Comparison of ENCODE assay signal across 8 mouse cellular contexts in genomic region chr1:143941465-143941864, GRCm38 (mm10).
A peak's percentile ranks its signal among the peaks of the same experiment; 100 is the strongest.
DNase-seq lines count a peak whose midpoint lies in the region; ATAC-seq lines count a peak whose summit lies in the region.

No protein-coding gene starts in this region.

- H3K36me3 ChIP-seq in embryonic facial prominence, embryonic 13.5 days, result no peaks in the 10 kb centered on the region
- H3K36me3 ChIP-seq in embryonic facial prominence, embryonic 10.5 days (replicated peaks), result no peaks in the 10 kb centered on the region
- no peaks in the 10 kb centered on the region for H3K36me3 ChIP-seq in kidney, embryonic 15.5 days
- no peaks in the 10 kb centered on the region for H3K36me3 ChIP-seq in midbrain, embryonic 16.5 days (ENCODE audit: control insufficient read depth, insufficient read depth, low read length)

- WGBS in embryonic facial prominence, embryonic 13.5 days, result 68% methylated on average over 5 of the region's 5 CpGs
- WGBS in embryonic facial prominence, embryonic 10.5 days, result 82% methylated on average over 5 of the region's 5 CpGs
- WGBS in kidney, embryonic 15.5 days, result 61% methylated on average over 5 of the region's 5 CpGs
- WGBS in midbrain, embryonic 16.5 days, result 57% methylated on average over 5 of the region's 5 CpGs

- H3K4me2 ChIP-seq in embryonic facial prominence, embryonic 13.5 days, result no peak overlapping the region
- H3K4me2 ChIP-seq in kidney, embryonic 15.5 days, result no peak overlapping the region
- H3K4me2 ChIP-seq in midbrain, embryonic 16.5 days (ENCODE audit: low read length), result no peak overlapping the region

- peaks cover 4% of the 10 kb centered on the region; the same call in 1 of the 2 replicates for H3K4me1 ChIP-seq in embryonic facial prominence, embryonic 13.5 days
- no peaks in the 10 kb centered on the region for H3K4me1 ChIP-seq in embryonic facial prominence, embryonic 10.5 days
- no peaks in the 10 kb centered on the region for H3K4me1 ChIP-seq in kidney, embryonic 15.5 days
- H3K4me1 ChIP-seq in midbrain, embryonic 16.5 days (ENCODE audit: control insufficient read depth, insufficient read depth, low read length), result peaks cover 8% of the 10 kb centered on the region

- no peak overlapping the region for H3K9ac ChIP-seq in embryonic facial prominence, embryonic 13.5 days
- no peak overlapping the region for H3K9ac ChIP-seq in kidney, embryonic 15.5 days
- no peak overlapping the region for H3K9ac ChIP-seq in midbrain, embryonic 16.5 days (ENCODE audit: low read depth, low read length)

- ATAC-seq in embryonic facial prominence, embryonic 13.5 days (ENCODE audit: insufficient number of reproducible peaks, insufficient read depth, low FRiP score, low TSS enrichment, low read depth), result 0 out of 2 replicates have a peak, but pooled peaks have one; percentile 75
- ATAC-seq in kidney, embryonic 15.5 days (replicated peaks; ENCODE audit: low FRiP score), result 0 out of 2 replicates have a peak, but pooled peaks have one; percentile 70
- peak; percentile 15; the same call in 1 of the 2 replicates for ATAC-seq in midbrain, embryonic 16.5 days

- H3K9me3 ChIP-seq in embryonic facial prominence, embryonic 13.5 days, result no peaks in the 10 kb centered on the region
- H3K9me3 ChIP-seq in embryonic facial prominence, embryonic 10.5 days, result no peaks in the 10 kb centered on the region
- no peaks in the 10 kb centered on the region for H3K9me3 ChIP-seq in kidney, embryonic 15.5 days (replicated peaks)
- no peaks in the 10 kb centered on the region for H3K9me3 ChIP-seq in midbrain, embryonic 16.5 days (replicated peaks; ENCODE audit: control insufficient read depth, low read length, poor library complexity, severe bottlenecking)

- H3K27me3 ChIP-seq in embryonic facial prominence, embryonic 13.5 days, result no peaks in the 10 kb centered on the region
- H3K27me3 ChIP-seq in embryonic facial prominence, embryonic 10.5 days (replicated peaks; ENCODE audit: low read depth, poor library complexity, severe bottlenecking), result no peaks in the 10 kb centered on the region
- H3K27me3 ChIP-seq in kidney, embryonic 15.5 days, result no peaks in the 10 kb centered on the region
- no peaks in the 10 kb centered on the region for H3K27me3 ChIP-seq in midbrain, embryonic 16.5 days (ENCODE audit: control insufficient read depth, insufficient read depth, low read depth, low read length)

- H3K27ac ChIP-seq in embryonic facial prominence, embryonic 13.5 days, result no peak overlapping the region
- H3K27ac ChIP-seq in embryonic facial prominence, embryonic 10.5 days (replicated peaks), result no peak overlapping the region
- no peak overlapping the region for H3K27ac ChIP-seq in kidney, embryonic 15.5 days
- no peak overlapping the region for H3K27ac ChIP-seq in midbrain, embryonic 16.5 days (ENCODE audit: low read length)

- H3K4me3 ChIP-seq in embryonic facial prominence, embryonic 13.5 days, result no peak overlapping the region
- no peak overlapping the region for H3K4me3 ChIP-seq in embryonic facial prominence, embryonic 10.5 days
- H3K4me3 ChIP-seq in kidney, embryonic 15.5 days (replicated peaks), result no peak overlapping the region
- H3K4me3 ChIP-seq in midbrain, embryonic 16.5 days (ENCODE audit: low read depth, low read length), result no peak overlapping the region

- DNase-seq in embryonic facial prominence, embryonic 10.5 days (ENCODE audit: low spot score), result no peak
- peak; percentile 32 for DNase-seq in thymus, postnatal 25 days
- DNase-seq in thymus, postnatal 0 days (ENCODE audit: low spot score), result no peak
- DNase-seq in heart, adult 8-10 months (ENCODE audit: low spot score), result peak; percentile 50
- peak; percentile 47 for DNase-seq in urinary bladder, postnatal 25 days (ENCODE audit: low spot score)

Comparison
In these comparisons a context has a peak if more than half of its experiments do, and no peak if none do; other contexts are left out.
1. DNase-seq: peak in thymus, postnatal 25 days (single experiment), heart, adult 8-10 months (single experiment) and urinary bladder, postnatal 25 days (single experiment); none in embryonic facial prominence, embryonic 10.5 days (single experiment) and thymus, postnatal 0 days (single experiment).
2. ATAC-seq: peak in every context shown above with its lines; median percentile 75 in embryonic facial prominence, embryonic 13.5 days; 70 in kidney, embryonic 15.5 days; 15 in midbrain, embryonic 16.5 days.